Mouse (Mus musculus): ENCODE data around the gene Hikeshi. TPM values are rescaled to one million over a fixed set of nuclear protein-coding genes. Genes with fewer than 3 reads are reported as not detected.

Hikeshi gene
- polyA plus RNA-seq, 1 experiment, result 23.9 TPM

GRCm38 (mm10) chr7:89954261-89954660, 13.3 kb upstream of the Hikeshi start:
- TF ChIP-seq POLR2A (IDR thresholded peaks at IDR 0.05; ENCODE audit: low read depth, low read length), result no peak
- TF ChIP-seq CTCF (IDR thresholded peaks at IDR 0.05; ENCODE audit: extremely low read depth, insufficient read length, insufficient replicate concordance, low read depth, low read length), result no peak
- Histone ChIP-seq H3K4me1 (ENCODE audit: control insufficient read depth, insufficient read depth, insufficient read length, low read length) (no peaks in the 10 kb centered on the region), H3K27ac (ENCODE audit: insufficient read depth, low read depth, low read length) (no peak overlapping the region), H3K4me3 (ENCODE audit: low read depth, low read length) (no peak overlapping the region), H3K27me3 (ENCODE audit: control insufficient read depth, insufficient read depth, low read length) (no peaks in the 10 kb centered on the region), H3K36me3 (ENCODE audit: control insufficient read depth, insufficient read depth, low read length) (peaks cover 25% of the 10 kb centered on the region)
- 70% methylated on average over 5 of the region's 5 CpGs for WGBS

GRCm38 (mm10) chr7:89949403-89949802, 8.4 kb upstream of the Hikeshi start:
- Histone ChIP-seq H3K27ac (ENCODE audit: insufficient read depth, low read depth, low read length) (no peak overlapping the region), H3K36me3 (ENCODE audit: control insufficient read depth, insufficient read depth, low read length) (peaks cover 3% of the 10 kb centered on the region; the same call in 1 of the 2 replicates), H3K4me1 (ENCODE audit: control insufficient read depth, insufficient read depth, insufficient read length, low read length) (no peaks in the 10 kb centered on the region), H3K27me3 (ENCODE audit: control insufficient read depth, insufficient read depth, low read length) (no peaks in the 10 kb centered on the region), H3K4me3 (ENCODE audit: low read depth, low read length) (no peak overlapping the region)
- 46% methylated on average over 4 of the region's 4 CpGs for WGBS
- no peak for TF ChIP-seq POLR2A (IDR thresholded peaks at IDR 0.05; ENCODE audit: low read depth, low read length)
- TF ChIP-seq CTCF (IDR thresholded peaks at IDR 0.05; ENCODE audit: extremely low read depth, insufficient read length, insufficient replicate concordance, low read depth, low read length), result no peak

GRCm38 (mm10) chr7:89948026-89948425, 7.0 kb upstream of the Hikeshi start:
- no peaks in the 10 kb centered on the region for H3K4me1 ChIP-seq (ENCODE audit: control insufficient read depth, insufficient read depth, insufficient read length, low read length)
- H3K36me3 ChIP-seq (ENCODE audit: control insufficient read depth, insufficient read depth, low read length), result no peaks in the 10 kb centered on the region
- no peak for TF ChIP-seq CTCF (IDR thresholded peaks at IDR 0.05; ENCODE audit: extremely low read depth, insufficient read length, insufficient replicate concordance, low read depth, low read length)
- TF ChIP-seq POLR2A (IDR thresholded peaks at IDR 0.05; ENCODE audit: low read depth, low read length), result no peak
- H3K27me3 ChIP-seq (ENCODE audit: control insufficient read depth, insufficient read depth, low read length), result no peaks in the 10 kb centered on the region
- no peak overlapping the region for H3K4me3 ChIP-seq (ENCODE audit: low read depth, low read length)
- 85% methylated on average over 7 of the region's 7 CpGs for WGBS
- no peak overlapping the region for H3K27ac ChIP-seq (ENCODE audit: insufficient read depth, low read depth, low read length)

- Histone ChIP-seq H3K36me3 (ENCODE audit: control insufficient read depth, insufficient read depth, low read length) (peaks cover 1% of the 10 kb centered on the region), H3K27me3 (ENCODE audit: control insufficient read depth, insufficient read depth, low read length) (no peaks in the 10 kb centered on the region), H3K4me1 (ENCODE audit: control insufficient read depth, insufficient read depth, insufficient read length, low read length) (peaks cover 5% of the 10 kb centered on the region; the same call in 1 of the 2 replicates), H3K4me3 (ENCODE audit: low read depth, low read length) (no peak overlapping the region), H3K27ac (ENCODE audit: insufficient read depth, low read depth, low read length) (no peak overlapping the region)
- TF ChIP-seq CTCF (IDR thresholded peaks at IDR 0.05; ENCODE audit: extremely low read depth, insufficient read length, insufficient replicate concordance, low read depth, low read length), result no peak
- TF ChIP-seq POLR2A (IDR thresholded peaks at IDR 0.05; ENCODE audit: low read depth, low read length), result no peak
- WGBS, result 33% methylated on average over 15 of the region's 15 CpGs
Observed at GRCm38 (mm10) chr7:89939497-89940353, 1.3 kb downstream of the Hikeshi start.

GRCm38 (mm10) chr7:89923441-89924180, 17.4 kb downstream of the Hikeshi start:
- no peak overlapping the region for H3K27ac ChIP-seq (ENCODE audit: insufficient read depth, low read depth, low read length)
- TF ChIP-seq POLR2A (IDR thresholded peaks at IDR 0.05; ENCODE audit: low read depth, low read length) (no peak), CTCF (IDR thresholded peaks at IDR 0.05; ENCODE audit: extremely low read depth, insufficient read length, insufficient replicate concordance, low read depth, low read length) (no peak)
- H3K27me3 ChIP-seq (ENCODE audit: control insufficient read depth, insufficient read depth, low read length), result no peaks in the 10 kb centered on the region
- H3K36me3 ChIP-seq (ENCODE audit: control insufficient read depth, insufficient read depth, low read length), result peaks cover 14% of the 10 kb centered on the region
- no peak overlapping the region for H3K4me3 ChIP-seq (ENCODE audit: low read depth, low read length)
- WGBS, result 95% methylated on average over 15 of the region's 15 CpGs
- no peaks in the 10 kb centered on the region for H3K4me1 ChIP-seq (ENCODE audit: control insufficient read depth, insufficient read depth, insufficient read length, low read length)

- TF ChIP-seq CTCF (IDR thresholded peaks at IDR 0.05; ENCODE audit: extremely low read depth, insufficient read length, insufficient replicate concordance, low read depth, low read length) (no peak), POLR2A (IDR thresholded peaks at IDR 0.05; ENCODE audit: low read depth, low read length) (no peak)
- H3K27ac ChIP-seq (ENCODE audit: insufficient read depth, low read depth, low read length), result no peak overlapping the region
- no peak overlapping the region for H3K4me3 ChIP-seq (ENCODE audit: low read depth, low read length)
- no peaks in the 10 kb centered on the region for H3K4me1 ChIP-seq (ENCODE audit: control insufficient read depth, insufficient read depth, insufficient read length, low read length)
- WGBS, result 91% methylated on average over 4 of the region's 4 CpGs
- peaks cover 15% of the 10 kb centered on the region for H3K36me3 ChIP-seq (ENCODE audit: control insufficient read depth, insufficient read depth, low read length)
- no peaks in the 10 kb centered on the region for H3K27me3 ChIP-seq (ENCODE audit: control insufficient read depth, insufficient read depth, low read length)
Observed at GRCm38 (mm10) chr7:89917776-89918175, 23.2 kb downstream of the Hikeshi start.

- Histone ChIP-seq H3K4me1 (ENCODE audit: control insufficient read depth, insufficient read depth, insufficient read length, low read length) (no peaks in the 10 kb centered on the region), H3K36me3 (ENCODE audit: control insufficient read depth, insufficient read depth, low read length) (peaks cover 15% of the 10 kb centered on the region), H3K4me3 (ENCODE audit: low read depth, low read length) (no peak overlapping the region), H3K27me3 (ENCODE audit: control insufficient read depth, insufficient read depth, low read length) (no peaks in the 10 kb centered on the region), H3K27ac (ENCODE audit: insufficient read depth, low read depth, low read length) (no peak overlapping the region)
- no peak for TF ChIP-seq CTCF (IDR thresholded peaks at IDR 0.05; ENCODE audit: extremely low read depth, insufficient read length, insufficient replicate concordance, low read depth, low read length)
- TF ChIP-seq POLR2A (IDR thresholded peaks at IDR 0.05; ENCODE audit: low read depth, low read length), result no peak
- WGBS, result 84% methylated on average over 5 of the region's 5 CpGs
Observed at GRCm38 (mm10) chr7:89916711-89917110, 24.3 kb downstream of the Hikeshi start.
